Mouse (Mus musculus) intestine, postnatal 0 days (tissue): ENCODE measurements around the gene Cd69. TPM values are rescaled to one million over a fixed set of nuclear protein-coding genes. Genes with fewer than 3 reads are reported as not detected.
A peak's percentile ranks its signal among the peaks of the same experiment; 100 is the strongest.

Experiments used
- ATAC-seq: fragments of 200-750 bp; cut with Nextera tagmentation; 2 replicates; pipeline ENCODE4 v1.8.0; 2017; ENCODE audit warnings: mild to moderate bottlenecking, moderate TSS enrichment, moderate library complexity
- H3K27ac ChIP-seq: fragments of 300-500 bp; sonication (generic); 2 replicates; pipeline ENCODE4 v1.5.1; 2014; ENCODE audit warnings: mild to moderate bottlenecking, low read depth, low read length, moderate library complexity
- H3K27me3 ChIP-seq: fragments of 300-500 bp; sonication (generic); replicated peaks from 2 replicates; pipeline ENCODE4 v1.6.1; 2014; ENCODE audit warnings: low read length, mixed read lengths; ENCODE audit not compliant: control insufficient read depth, insufficient read depth
- H3K36me3 ChIP-seq: fragments of 300-500 bp; sonication (generic); 2 replicates; pipeline ENCODE4 v1.6.1; 2014; ENCODE audit warnings: mild to moderate bottlenecking, moderate library complexity; ENCODE audit not compliant: control insufficient read depth, insufficient read depth
- H3K4me1 ChIP-seq: fragments of 300-500 bp; sonication (generic); replicated peaks from 2 replicates; pipeline ENCODE4 v1.6.1; 2014; ENCODE audit warnings: antibody characterized with exemption, low read length, mixed read lengths; ENCODE audit not compliant: control insufficient read depth, insufficient read depth
- H3K4me2 ChIP-seq: fragments of 300-500 bp; sonication (generic); replicated peaks from 2 replicates; pipeline ENCODE4 v1.6.1; 2014; ENCODE audit warnings: low read depth, mild to moderate bottlenecking, moderate library complexity
- H3K4me3 ChIP-seq: fragments of 300-500 bp; sonication (generic); 2 replicates; pipeline ENCODE4 v1.5.1; 2014; ENCODE audit warnings: low read depth, low read length
- H3K9ac ChIP-seq: fragments of 300-500 bp; sonication (generic); 2 replicates; pipeline ENCODE4 v1.6.1; 2014; ENCODE audit warnings: mild to moderate bottlenecking, low read depth, low read length
- H3K9me3 ChIP-seq: fragments of 300-500 bp; sonication (generic); 2 replicates; pipeline ENCODE4 v1.6.1; 2016; ENCODE audit warnings: mixed run types; ENCODE audit not compliant: control insufficient read depth
- CTCF ChIP-seq: sonication (generic); IDR thresholded peaks from 2 replicates; pipeline ENCODE4 v1.5.1; 2016; ENCODE audit warnings: low read depth, mild to moderate bottlenecking, control low read depth, antibody characterized with exemption, moderate library complexity
- WGBS: fragments of 180-500 bp; shearing (Covaris S2); extraction: QIAGEN DNeasy Blood & Tissue Kit; methylation state at CpG from one replicate; pipeline ENCODE4 v1.1.7; 2014; 5-methylcytosine and 5-hydroxymethylcytosine counted together
- polyA plus RNA-seq: library from polyadenylated mRNA; unstranded; fragments of >200 nt; fragmentation: Nextera tagmentation; extraction: Ambion mirVana; gene quantifications from 2 replicates; pipeline ENCODE4 v1.2.1, GENCODE M21; 2015

Cd69 gene
- polyA plus RNA-seq, 1 experiment from 2014 or later = 0.16 TPM

DNA sequence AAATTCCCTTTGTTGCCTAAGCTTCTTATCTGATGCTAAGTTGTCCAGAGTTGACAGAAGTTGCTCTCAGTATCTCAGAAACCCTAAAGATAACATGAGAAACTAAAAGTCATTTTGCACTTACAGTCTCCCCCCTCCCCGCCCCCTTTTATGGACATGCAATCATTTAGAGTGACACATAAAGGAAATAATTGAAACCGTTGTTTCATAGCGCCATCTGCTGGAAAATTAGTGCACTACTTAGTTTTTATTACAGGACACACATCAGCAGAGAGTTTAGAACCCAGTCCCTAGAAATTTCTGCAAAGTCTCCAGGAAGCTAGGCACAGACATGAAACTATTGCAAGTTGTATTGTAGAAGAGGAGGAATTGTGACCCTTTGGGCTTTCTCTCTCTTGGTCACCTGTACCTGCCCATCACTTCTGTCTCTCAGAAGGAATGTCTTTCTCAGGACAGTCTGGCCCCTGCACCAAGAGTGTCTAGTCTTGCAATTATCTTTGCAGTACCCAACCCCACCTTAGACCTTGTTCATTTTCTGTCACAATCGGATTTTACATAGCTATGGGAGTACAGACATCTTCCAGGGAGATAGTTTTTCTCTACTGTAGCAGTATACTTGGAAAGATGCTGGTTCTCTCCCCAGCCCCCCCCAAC lies 20.2 kb downstream of the Cd69 start:
- H3K27me3 ChIP-seq = no peaks in the 10 kb centered on the region
- H3K9ac ChIP-seq = no peak overlapping the region
- WGBS = 10% methylated on average over 4 of the region's 4 CpGs
- no peaks in the 10 kb centered on the region for H3K9me3 ChIP-seq
- no peak overlapping the region for H3K27ac ChIP-seq
- TF ChIP-seq CTCF = peak; percentile 82
- no peak overlapping the region for H3K4me2 ChIP-seq
- no peaks in the 10 kb centered on the region for H3K36me3 ChIP-seq
- ATAC-seq = peak; percentile 63
- no peaks in the 10 kb centered on the region for H3K4me1 ChIP-seq
- H3K4me3 ChIP-seq = no peak overlapping the region

DNA sequence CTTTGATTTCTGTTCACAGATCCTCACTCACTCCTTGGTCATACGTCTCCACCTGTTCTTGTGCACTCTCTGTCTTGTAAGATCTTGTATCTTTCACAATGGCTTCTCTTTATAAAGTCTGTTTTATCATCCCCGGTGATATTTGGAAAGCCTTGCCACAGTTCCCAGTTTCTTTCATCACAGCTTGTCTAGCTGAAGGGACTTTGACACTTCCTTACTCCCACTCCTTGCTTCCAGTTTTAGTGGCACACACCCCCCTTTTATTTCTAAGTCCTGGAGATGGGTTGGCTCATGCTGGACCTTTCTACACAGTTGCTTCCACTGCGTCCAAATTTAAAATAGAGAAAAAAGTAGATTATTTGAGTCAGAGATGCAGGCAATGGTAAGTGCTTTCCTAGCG lies 20.9 kb downstream of the Cd69 start:
- Histone ChIP-seq H3K9me3 (no peaks in the 10 kb centered on the region), H3K27ac (no peak overlapping the region), H3K27me3 (no peaks in the 10 kb centered on the region), H3K4me1 (no peaks in the 10 kb centered on the region), H3K36me3 (no peaks in the 10 kb centered on the region), H3K9ac (no peak overlapping the region), H3K4me2 (no peak overlapping the region), H3K4me3 (no peak overlapping the region)
- 43% methylated on average over 4 of the region's 4 CpGs for WGBS
- 0 out of 2 replicates have a peak, but pooled peaks have one; percentile 32 for ATAC-seq
- TF ChIP-seq CTCF = no peak

DNA sequence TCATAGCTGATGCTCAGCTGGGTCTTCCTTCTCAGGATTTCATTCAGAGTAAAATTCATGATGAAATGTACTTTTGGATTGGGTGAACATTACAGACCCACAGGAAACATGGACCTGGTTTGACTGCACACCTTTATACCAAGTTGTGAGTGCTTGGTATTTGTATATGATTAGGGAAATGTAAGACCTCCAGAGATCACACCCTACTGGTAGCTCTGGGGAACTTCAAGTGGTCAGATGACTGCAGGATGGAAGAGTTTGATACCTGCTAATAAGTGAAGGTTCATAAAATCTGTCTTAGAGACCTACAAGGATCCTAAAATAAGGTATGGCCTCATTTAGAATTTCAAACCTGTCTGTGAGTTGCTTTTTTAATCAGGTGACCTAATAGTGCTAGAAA lies 27.0 kb downstream of the Cd69 start:
- no peak overlapping the region for H3K4me2 ChIP-seq
- no peaks in the 10 kb centered on the region for H3K27me3 ChIP-seq
- H3K4me1 ChIP-seq = no peaks in the 10 kb centered on the region
- no peak overlapping the region for H3K9ac ChIP-seq
- peak; percentile 59 for TF ChIP-seq CTCF
- no peak for ATAC-seq
- H3K9me3 ChIP-seq = no peaks in the 10 kb centered on the region
- H3K27ac ChIP-seq = no peak overlapping the region
- H3K4me3 ChIP-seq = no peak overlapping the region
- H3K36me3 ChIP-seq = no peaks in the 10 kb centered on the region

DNA sequence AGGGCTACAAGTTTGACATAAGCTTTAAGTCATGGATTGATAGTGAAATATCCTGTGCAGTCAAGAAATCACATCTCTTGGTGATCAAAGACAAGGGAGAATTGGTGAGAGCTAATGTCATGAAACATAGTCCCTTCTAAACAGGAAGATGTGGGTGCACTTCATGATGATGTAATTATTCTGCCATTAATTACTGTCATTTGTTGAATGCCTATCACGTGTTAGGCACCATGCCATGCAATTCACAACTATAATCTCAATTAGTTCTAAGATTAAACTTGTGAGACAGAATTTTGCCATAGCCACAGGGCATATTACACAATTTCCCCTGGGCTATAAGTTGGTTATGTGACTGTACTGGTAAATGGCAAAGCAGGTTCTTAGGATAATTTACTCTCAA lies 28.2 kb downstream of the Cd69 start:
- Histone ChIP-seq H3K27ac (no peak overlapping the region), H3K4me1 (no peaks in the 10 kb centered on the region)
- TF ChIP-seq CTCF = no peak

DNA sequence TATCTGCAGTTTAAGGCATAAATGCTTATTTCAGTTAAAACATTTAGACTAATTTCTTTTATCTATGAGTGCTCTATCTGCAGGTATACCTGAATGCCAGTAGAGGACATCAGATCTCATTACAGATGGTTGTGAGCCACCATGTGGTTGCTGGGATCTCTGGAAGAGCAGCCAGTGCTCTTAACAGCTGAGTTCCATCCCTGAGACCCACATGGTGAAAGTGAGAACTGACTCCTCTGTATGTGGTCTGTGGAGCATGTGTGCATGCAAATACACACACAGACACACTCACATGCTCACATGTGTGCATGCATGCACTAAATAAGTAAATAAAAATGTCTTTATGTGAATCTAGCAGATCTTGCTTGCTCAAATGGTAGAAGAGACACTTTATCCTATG lies 29.4 kb downstream of the Cd69 start:
- Histone ChIP-seq H3K4me2 (no peak overlapping the region), H3K9ac (no peak overlapping the region), H3K4me1 (no peaks in the 10 kb centered on the region), H3K36me3 (no peaks in the 10 kb centered on the region), H3K9me3 (no peaks in the 10 kb centered on the region), H3K27me3 (no peaks in the 10 kb centered on the region), H3K27ac (no peak overlapping the region), H3K4me3 (no peak overlapping the region)
- ATAC-seq = no peak
- TF ChIP-seq CTCF = peak; percentile 49

More for the DNA sequence above, 28.2 kb downstream of the Cd69 start:
- H3K9me3 ChIP-seq = no peaks in the 10 kb centered on the region
- ATAC-seq = no peak
- no peaks in the 10 kb centered on the region for H3K27me3 ChIP-seq
- no peaks in the 10 kb centered on the region for H3K36me3 ChIP-seq
- no peak overlapping the region for H3K4me2 ChIP-seq
- no peak overlapping the region for H3K9ac ChIP-seq
- WGBS = 46% methylated on average over 1 of the region's 1 CpGs
- no peak overlapping the region for H3K4me3 ChIP-seq

DNA sequence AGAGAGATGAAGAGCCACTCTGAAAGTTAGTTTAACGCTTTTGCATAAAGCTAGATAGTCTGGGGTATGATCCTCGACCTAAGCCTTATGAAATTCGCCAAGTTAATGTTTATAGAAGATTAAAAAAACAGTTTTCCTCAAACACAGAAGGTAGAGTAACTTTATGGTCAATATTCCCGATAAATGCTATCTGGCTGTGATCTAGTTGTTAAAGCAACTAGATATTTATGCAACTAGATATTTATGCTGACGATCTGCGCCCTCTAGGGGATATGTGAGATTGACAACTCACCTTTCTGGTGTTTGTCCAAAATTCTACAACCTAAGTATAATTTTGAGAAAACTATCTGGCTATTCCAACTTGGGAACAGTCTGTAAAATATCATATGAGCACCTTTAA lies 33.3 kb downstream of the Cd69 start:
- peak; percentile 71 for TF ChIP-seq CTCF
- ATAC-seq = no peak
- H3K36me3 ChIP-seq = no peaks in the 10 kb centered on the region
- H3K4me2 ChIP-seq = 0 out of 2 replicates have a peak overlapping the region, but pooled peaks have one; percentile 33
- H3K27me3 ChIP-seq = no peaks in the 10 kb centered on the region
- H3K9me3 ChIP-seq = no peaks in the 10 kb centered on the region
- H3K9ac ChIP-seq = no peak overlapping the region
- WGBS = 40% methylated on average over 6 of the region's 6 CpGs
- no peak overlapping the region for H3K27ac ChIP-seq
- 0 out of 2 replicates have a peak, but pooled peaks cover 3% of the 10 kb centered on the region for H3K4me1 ChIP-seq
- no peak overlapping the region for H3K4me3 ChIP-seq
